Mouse (Mus musculus): ENCODE results near the gene Cadm1. TPM values are rescaled to one million over a fixed set of nuclear protein-coding genes. Genes with fewer than 3 reads are reported as not detected.
A peak's percentile ranks its signal among the peaks of the same experiment; 100 is the strongest.

The Cadm1 gene
- total RNA-seq, 2 experiments from 2014 or later, result 3.3 to 4.8 TPM

DNA sequence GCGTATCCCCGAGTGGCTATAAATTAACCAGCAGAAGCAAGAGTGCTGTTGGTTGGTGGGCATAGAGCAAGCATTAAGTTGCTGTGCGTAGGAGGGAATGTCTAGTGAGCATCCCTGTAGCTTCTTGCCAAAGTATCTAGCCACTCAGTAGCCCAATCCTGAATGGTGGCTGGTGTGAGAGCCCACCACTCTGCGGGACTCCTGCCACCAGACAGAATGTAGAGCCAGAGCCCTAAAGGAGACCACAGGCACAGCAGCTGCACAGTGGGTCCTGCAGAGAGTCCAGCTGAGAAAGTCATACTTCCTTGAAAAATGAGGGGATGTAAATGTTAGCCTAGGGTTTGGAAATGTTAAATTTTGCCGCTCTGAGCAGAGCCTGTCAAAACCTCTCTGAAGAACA, 232.9 kb downstream of the Cadm1 start:
- no peak for DNase-seq
- intact Hi-C loops (cut with DNase I; ENCODE audit: low total_unique reads), result no loop called here

- no peak for DNase-seq
- intact Hi-C loops (cut with DNase I; ENCODE audit: low total_unique reads), result no loop called here
These were observed 234.9 kb downstream of the Cadm1 start for GRCm38 (mm10) chr9:47764920-47765319.

DNA sequence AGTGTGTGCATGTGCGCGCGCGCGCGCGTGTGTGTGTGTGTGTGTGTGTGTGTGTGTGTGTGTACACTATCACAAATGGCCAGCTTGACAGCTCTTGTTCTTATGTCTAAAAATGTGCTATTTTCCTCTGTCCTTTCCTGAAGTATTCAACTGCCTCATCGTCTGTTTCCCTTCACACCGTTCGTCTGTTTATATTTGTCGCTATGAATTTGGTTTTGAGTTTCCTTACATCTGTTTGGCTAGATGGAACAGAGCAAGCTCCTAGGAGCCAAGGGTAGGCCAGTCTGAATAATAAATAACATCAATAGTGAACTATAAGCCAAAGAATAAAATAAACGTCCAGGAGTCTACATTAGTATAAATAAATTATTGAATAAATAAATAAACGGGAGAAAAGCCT, 235.3 kb downstream of the Cadm1 start:
- no peak for DNase-seq
- intact Hi-C loops (cut with DNase I; ENCODE audit: low total_unique reads), result no loop called here

GRCm38 (mm10) chr9:47766342-47766741, 236.4 kb downstream of the Cadm1 start:
- intact Hi-C loops (cut with DNase I; ENCODE audit: low total_unique reads), result no loop called here

DNA sequence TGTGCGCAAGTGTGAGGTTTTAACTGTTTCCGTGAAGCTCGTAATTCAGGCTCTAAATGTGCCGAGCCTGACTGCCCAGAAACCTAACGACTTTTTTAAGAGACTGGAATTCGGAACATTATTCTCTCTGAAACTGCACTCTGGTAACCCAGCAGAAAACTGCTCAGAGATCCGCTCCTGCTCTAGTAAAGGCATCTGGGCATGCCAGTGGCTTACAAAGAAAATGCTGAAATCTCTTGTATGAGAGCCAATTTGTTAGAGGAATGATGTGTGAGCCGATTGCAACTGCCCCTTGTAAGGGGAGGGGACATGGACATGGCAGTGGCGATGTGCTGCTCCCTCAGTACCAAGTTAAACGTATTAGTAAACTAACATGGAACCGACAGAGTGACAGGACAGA, 240.9 kb downstream of the Cadm1 start:
- intact Hi-C loops (cut with DNase I; ENCODE audit: low total_unique reads), result no loop called here
- DNase-seq, result no peak

More at GRCm38 (mm10) chr9:47766342-47766741, 236.4 kb downstream of the Cadm1 start:
- no peak for DNase-seq

GRCm38 (mm10) chr9:47771953-47772352, 242.0 kb downstream of the Cadm1 start:
- peak; percentile 18 for DNase-seq
- intact Hi-C loops (cut with DNase I; ENCODE audit: low total_unique reads), result no loop called here

DNA sequence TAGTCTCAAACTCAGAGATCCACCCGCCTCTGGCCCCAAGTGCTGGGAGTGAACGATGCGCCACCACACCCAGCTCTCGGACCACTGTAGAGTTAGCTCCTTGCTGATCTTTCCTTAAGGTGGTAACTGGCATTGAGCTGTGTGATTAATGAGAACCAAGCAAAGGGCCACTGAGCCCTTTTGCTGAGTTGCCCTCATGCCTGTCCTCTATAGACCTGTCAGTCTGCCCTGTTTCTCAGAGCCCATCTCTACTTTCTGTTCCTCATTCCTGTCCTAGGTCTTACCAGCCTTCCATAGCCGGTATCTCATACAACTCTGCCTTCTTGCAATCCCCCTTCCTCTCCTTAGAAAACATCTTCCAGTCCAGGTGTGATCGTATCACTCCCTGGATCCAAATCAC, 242.8 kb downstream of the Cadm1 start:
- DNase-seq, result no peak
- intact Hi-C loops (cut with DNase I; ENCODE audit: low total_unique reads), result no loop called here

DNA sequence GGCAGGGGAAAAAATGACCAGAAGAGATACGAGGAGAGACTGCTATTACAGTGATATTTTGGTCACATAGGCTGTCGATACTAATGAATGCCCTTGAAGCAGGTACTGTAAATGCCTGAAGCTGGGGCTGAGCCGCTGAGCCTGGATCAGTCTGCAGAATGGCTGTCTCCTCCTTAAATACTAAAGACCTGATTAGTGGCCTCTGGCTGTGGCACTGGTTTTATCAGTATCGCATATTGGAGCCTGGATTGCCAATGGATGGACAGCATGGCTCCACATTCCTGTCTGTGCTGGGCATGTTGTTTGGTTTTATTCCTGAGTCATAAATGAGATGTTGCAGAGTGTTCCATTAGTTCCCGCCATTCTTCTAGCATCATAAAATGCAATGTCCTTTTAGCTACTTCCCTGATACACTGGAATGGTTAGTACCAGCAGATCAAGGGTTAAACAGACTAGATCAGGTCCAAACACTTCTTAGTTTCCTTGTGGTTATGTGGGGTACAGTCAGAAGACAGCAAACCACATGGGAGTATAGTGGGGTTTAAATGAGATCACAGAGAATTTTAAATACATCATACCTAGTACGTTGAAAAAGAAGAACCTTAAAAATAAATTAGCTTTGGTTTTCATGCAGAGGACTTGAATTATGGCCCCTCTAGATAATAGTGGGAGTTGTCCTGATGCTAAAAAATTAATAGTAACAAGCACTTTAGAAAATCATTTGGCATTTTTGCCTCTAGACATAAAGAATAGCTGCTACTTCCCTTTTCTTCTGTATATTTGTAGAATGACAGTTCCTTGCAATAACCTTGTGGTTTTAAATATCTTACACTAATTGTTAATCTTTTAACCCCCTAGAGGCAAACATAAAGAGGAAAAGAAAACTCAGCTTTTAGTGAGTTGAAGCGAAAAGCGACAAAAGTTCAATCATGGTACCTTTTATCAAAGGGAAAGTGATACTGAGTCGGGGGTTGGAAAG, 247.3 kb downstream of the Cadm1 start:
- DNase-seq, result no peak
- intact Hi-C loops (cut with DNase I; ENCODE audit: low total_unique reads), result no loop called here

DNA sequence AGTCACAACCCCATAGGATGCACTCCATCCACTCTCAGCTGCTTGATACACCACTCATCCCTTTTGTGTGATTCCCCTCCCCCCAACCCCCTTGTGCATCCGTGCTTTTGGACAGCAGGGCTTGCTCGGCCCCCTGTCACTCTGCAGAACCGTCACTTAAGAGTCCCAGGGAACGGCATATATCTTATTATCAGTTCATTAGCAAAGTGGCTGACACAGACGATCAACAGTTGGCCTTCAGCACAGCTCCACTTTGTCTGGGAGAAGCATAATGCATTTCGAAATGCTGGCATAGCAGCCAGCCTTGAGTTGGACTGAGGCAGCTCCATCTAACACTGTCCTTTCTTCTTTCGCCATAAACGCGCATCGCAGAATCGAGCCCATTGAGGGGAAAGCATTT, 248.5 kb downstream of the Cadm1 start:
- DNase-seq, result no peak
- intact Hi-C loops (cut with DNase I; ENCODE audit: low total_unique reads), result no loop called here

- no peak for DNase-seq
- intact Hi-C loops (cut with DNase I; ENCODE audit: low total_unique reads), result no loop called here
These were observed 249.3 kb downstream of the Cadm1 start for GRCm38 (mm10) chr9:47779291-47779690.

GRCm38 (mm10) chr9:47786642-47787041, 256.7 kb downstream of the Cadm1 start:
- no peak for DNase-seq
- intact Hi-C loops (cut with DNase I; ENCODE audit: low total_unique reads), result no loop called here

- intact Hi-C loops (cut with DNase I; ENCODE audit: low total_unique reads), result no loop called here
- no peak for DNase-seq
These were observed 268.5 kb downstream of the Cadm1 start for GRCm38 (mm10) chr9:47798478-47798877.

- intact Hi-C loops (cut with DNase I; ENCODE audit: low total_unique reads), result no loop called here
- no peak for DNase-seq
These were observed 271.3 kb downstream of the Cadm1 start for GRCm38 (mm10) chr9:47801242-47801641.

- no peak for DNase-seq
- intact Hi-C loops (cut with DNase I; ENCODE audit: low total_unique reads), result no loop called here
These were observed 272.6 kb downstream of the Cadm1 start for GRCm38 (mm10) chr9:47802527-47802926.

DNA sequence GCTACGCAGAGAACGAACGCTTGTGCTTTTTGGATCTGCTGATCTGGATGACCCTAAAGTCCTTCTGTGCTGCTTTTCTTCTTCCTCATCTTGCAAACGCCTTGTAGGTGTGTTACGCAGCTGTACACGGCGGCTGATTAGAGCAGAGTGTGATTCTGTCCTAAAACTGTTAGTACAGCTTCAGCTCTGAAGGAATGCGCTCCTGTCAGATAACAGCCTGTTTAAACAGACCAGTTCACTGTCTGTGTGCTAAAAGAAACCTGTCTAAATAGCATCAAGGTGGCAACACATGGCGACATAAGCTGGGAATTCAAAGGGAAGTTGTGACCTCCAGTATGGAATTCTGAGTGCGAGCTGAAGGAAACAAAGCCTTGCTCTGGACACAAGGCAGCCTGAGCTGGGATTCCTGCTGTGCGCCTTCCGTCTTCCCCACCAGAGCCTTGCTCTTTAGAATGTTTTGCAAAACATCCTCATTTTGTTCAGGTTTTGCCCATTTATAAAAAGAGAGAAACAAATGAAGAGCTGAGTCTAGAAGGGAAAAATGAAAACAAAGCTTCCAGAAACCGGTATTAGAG, 273.6 kb downstream of the Cadm1 start:
- no peak for DNase-seq
- intact Hi-C loops (cut with DNase I; ENCODE audit: low total_unique reads), result no loop called here

- DNase-seq, result no peak
- intact Hi-C loops (cut with DNase I; ENCODE audit: low total_unique reads), result no loop called here
These were observed 275.7 kb downstream of the Cadm1 start for GRCm38 (mm10) chr9:47805658-47806057.

DNA sequence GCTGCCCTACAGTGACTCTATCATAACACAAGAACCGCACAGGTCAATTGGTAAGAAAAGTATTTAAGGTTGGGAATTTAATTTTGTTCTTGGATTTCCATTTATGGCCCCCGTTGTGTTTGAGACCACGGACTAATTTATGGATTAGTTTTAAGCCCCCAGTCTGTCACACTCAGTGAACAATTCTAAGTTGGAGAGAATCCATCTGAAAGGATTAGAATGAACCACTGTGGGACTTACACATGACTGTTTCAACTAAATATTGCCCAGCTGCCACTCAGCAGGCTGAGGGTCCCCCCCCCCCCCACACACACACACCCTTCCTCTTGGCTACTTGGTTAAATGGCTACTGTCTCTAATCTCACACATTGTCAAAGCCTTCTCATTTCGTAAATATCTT, 295.7 kb downstream of the Cadm1 start:
- DNase-seq, result no peak
- intact Hi-C loops (cut with DNase I; ENCODE audit: low total_unique reads), result no loop called here

DNA sequence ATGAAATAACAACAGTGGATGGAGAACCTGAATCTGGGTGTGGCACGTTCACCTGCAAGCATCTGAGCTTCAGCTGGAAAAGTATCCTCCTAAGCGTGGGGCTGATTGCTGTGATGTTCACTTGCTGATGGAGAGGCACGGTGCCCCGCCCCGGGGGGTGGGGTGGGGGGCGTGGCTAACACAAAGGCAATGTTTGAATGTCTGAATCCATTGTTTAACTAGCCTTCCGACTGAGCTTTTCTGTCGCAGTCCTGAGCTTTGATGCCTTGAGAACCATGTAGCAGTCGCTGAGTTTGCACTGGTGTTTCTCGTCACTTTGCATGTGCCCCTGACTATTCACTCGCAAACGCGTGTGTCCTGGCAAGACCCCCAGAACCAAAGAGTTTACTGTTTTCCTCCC, 298.8 kb downstream of the Cadm1 start:
- no peak for DNase-seq

DNA sequence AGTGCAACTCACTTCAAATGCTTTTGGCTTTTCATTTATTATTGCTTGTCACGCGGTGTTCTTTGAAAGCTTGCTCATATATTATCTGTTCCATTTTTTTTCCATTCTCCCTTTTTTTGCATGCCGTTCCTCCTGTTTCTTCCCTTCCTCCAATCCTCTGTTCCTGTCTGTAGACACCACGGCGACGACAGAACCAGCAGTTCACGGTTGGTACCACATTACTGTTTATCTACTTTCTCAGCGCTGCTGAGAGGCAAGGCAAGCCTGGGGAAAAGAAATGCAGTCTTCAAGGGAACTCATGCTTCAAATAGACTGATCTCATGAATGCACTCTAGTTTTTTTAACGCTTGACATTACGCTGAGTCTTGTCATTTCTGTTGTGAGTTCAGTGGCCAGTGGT, 299.2 kb downstream of the Cadm1 start:
- intact Hi-C loops (cut with DNase I; ENCODE audit: low total_unique reads), result no loop called here
- no peak for DNase-seq

More for the DNA sequence above, 298.8 kb downstream of the Cadm1 start:
- intact Hi-C loops (cut with DNase I; ENCODE audit: low total_unique reads), result no loop called here

GRCm38 (mm10) chr9:47829846-47830245, 299.9 kb downstream of the Cadm1 start:
- DNase-seq, result no peak
- intact Hi-C loops (cut with DNase I; ENCODE audit: low total_unique reads), result no loop called here

DNA sequence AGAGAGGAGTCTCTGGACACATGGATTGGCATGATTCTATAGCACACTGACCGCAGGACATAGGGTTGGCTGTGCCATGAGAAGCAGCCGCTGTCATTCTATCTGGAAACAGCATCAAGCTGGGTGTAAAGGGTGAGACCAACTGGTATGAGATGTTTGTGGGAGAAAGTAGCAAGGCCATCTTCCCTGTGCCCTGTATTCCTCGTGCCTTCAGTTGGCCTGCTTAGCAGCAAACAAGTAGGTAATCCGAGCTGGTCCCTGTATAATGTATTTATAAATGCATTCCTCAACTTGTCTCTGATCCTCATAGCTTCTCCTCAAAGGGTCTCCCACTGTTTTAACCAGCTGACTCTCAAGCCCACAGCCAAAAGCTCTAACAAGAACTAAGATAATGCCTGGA, 301.4 kb downstream of the Cadm1 start:
- DNase-seq, result no peak
- intact Hi-C loops (cut with DNase I; ENCODE audit: low total_unique reads), result no loop called here

Measured in gastrocnemius, postnatal 14 days (tissue).